In the genomic region with DNA sequence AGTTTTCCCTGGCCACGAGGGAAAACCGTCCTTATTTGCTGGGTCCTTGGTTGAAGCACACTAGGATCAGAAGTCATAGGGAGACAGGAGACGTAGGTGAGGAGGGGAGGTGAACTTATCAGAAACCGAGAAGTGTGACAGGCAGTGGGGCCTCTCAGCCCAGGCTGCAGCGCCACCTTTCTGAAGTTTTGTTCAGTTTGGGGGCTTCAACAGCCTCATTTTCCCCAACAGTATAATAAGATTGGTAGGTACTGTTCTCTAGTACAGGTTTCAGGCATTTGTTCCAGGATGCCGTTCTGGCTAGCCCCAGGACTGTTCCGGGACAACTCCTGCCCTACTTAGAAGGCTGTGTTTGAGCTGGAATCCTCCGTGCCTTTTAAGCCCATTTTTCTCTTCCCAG, we compare ENCODE assay signal across 7 mouse cellular contexts. TPM values are rescaled to one million over a fixed set of nuclear protein-coding genes. Genes with fewer than 3 reads are reported as not detected.
A peak's percentile ranks its signal among the peaks of the same experiment; 100 is the strongest.
DNase-seq lines count a peak whose midpoint lies in the region; ATAC-seq lines count a peak whose summit lies in the region.

No protein-coding gene starts in this region.

- H3K9ac ChIP-seq in heart, embryonic 14.5 days (ENCODE audit: low read length): peak overlapping the region; percentile 84
- no peak overlapping the region for H3K9ac ChIP-seq in limb, embryonic 11.5 days (ENCODE audit: low read length)
- peak overlapping the region; percentile 80 for H3K9ac ChIP-seq in midbrain, embryonic 11.5 days (ENCODE audit: low read length)

- no peaks in the 10 kb centered on the region for H3K9me3 ChIP-seq in heart, embryonic 14.5 days (ENCODE audit: control insufficient read depth, low read length)
- H3K9me3 ChIP-seq in limb, embryonic 11.5 days (ENCODE audit: control insufficient read depth, low read length): no peaks in the 10 kb centered on the region
- no peaks in the 10 kb centered on the region for H3K9me3 ChIP-seq in midbrain, embryonic 11.5 days (ENCODE audit: control insufficient read depth, low read length)

- H3K4me3 ChIP-seq in heart, embryonic 14.5 days (ENCODE audit: control insufficient read depth in 1 of 2, insufficient read depth in 1 of 2, low read depth in 1 of 2, low read length in 2 of 2): peak overlapping the region; percentile 88 to 92
- peak overlapping the region; percentile 88 for H3K4me3 ChIP-seq in limb, embryonic 11.5 days (ENCODE audit: low read depth, low read length)
- H3K4me3 ChIP-seq in midbrain, embryonic 11.5 days (ENCODE audit: low read depth, low read length): peak overlapping the region; percentile 83

- H3K27ac ChIP-seq in heart, embryonic 14.5 days (replicated peaks in 1 of 2; ENCODE audit: control insufficient read depth in 1 of 2, insufficient read depth in 1 of 2, low read depth in 2 of 2, low read length in 2 of 2): peak overlapping the region; percentile 9 to 92; a peak in 3 of 4 replicates
- H3K27ac ChIP-seq in limb, embryonic 11.5 days (replicated peaks; ENCODE audit: low read depth, low read length): peak overlapping the region; percentile 85
- H3K27ac ChIP-seq in midbrain, embryonic 11.5 days (ENCODE audit: low read depth, low read length): peak overlapping the region; percentile 64; the same call in 1 of the 2 replicates

- peaks cover 11 to 20% of the 10 kb centered on the region in 2 experiments for H3K4me1 ChIP-seq in heart, embryonic 14.5 days (ENCODE audit: control insufficient read depth in 2 of 2, insufficient read depth in 2 of 2, low read length in 2 of 2)
- H3K4me1 ChIP-seq in limb, embryonic 11.5 days (ENCODE audit: control insufficient read depth, insufficient read depth, low read length): peaks cover 5% of the 10 kb centered on the region; the same call in 1 of the 2 replicates
- H3K4me1 ChIP-seq in midbrain, embryonic 11.5 days (ENCODE audit: control insufficient read depth, insufficient read depth, low read length): peaks cover 10% of the 10 kb centered on the region

- peak overlapping the region; percentile 93 for H3K4me2 ChIP-seq in heart, embryonic 14.5 days (ENCODE audit: low read length)
- peak overlapping the region; percentile 83 for H3K4me2 ChIP-seq in limb, embryonic 11.5 days (ENCODE audit: low read depth, severe bottlenecking)
- H3K4me2 ChIP-seq in midbrain, embryonic 11.5 days: peak overlapping the region; percentile 74

- ATAC-seq in heart, embryonic 14.5 days (ENCODE audit: insufficient number of reproducible peaks, insufficient read depth, low FRiP score, low read depth): no peak
- no peak for ATAC-seq in limb, embryonic 11.5 days (ENCODE audit: insufficient number of reproducible peaks, low FRiP score, low TSS enrichment, low read depth)
- ATAC-seq in midbrain, embryonic 11.5 days (ENCODE audit: low FRiP score): no peak

- 2% methylated on average over 8 of the region's 8 CpGs for WGBS in heart, embryonic 14.5 days
- 2% methylated on average over 8 of the region's 8 CpGs for WGBS in limb, embryonic 11.5 days
- 3% methylated on average over 8 of the region's 8 CpGs for WGBS in midbrain, embryonic 11.5 days

- DNase-seq in right cerebral cortex, postnatal 4 days: peak; percentile 53
- no peak for DNase-seq in right cerebral cortex, postnatal 36 days (ENCODE audit: low spot score in 2 of 2)
- peak; percentile 58 for DNase-seq in c-Kit-positive CD71-positive TER-119-negative erythroid progenitor cells, embryonic 14.5 days (ENCODE audit: low read depth)
- DNase-seq in limb, embryonic 11.5 days (ENCODE audit: low spot score): peak; percentile 57
- DNase-seq in midbrain, embryonic 11.5 days (ENCODE audit: low spot score, missing footprints): peak; percentile 89
- peak; percentile 71 for DNase-seq in thymus, postnatal 25 days

- no peaks in the 10 kb centered on the region for H3K27me3 ChIP-seq in heart, embryonic 14.5 days (ENCODE audit: control insufficient read depth, insufficient read depth, low read length)
- H3K27me3 ChIP-seq in limb, embryonic 11.5 days (ENCODE audit: control insufficient read depth, insufficient read depth, low read length): no peaks in the 10 kb centered on the region
- H3K27me3 ChIP-seq in midbrain, embryonic 11.5 days (ENCODE audit: control insufficient read depth, insufficient read depth, low read length): no peaks in the 10 kb centered on the region

- peaks cover 16% of the 10 kb centered on the region for H3K36me3 ChIP-seq in heart, embryonic 14.5 days (ENCODE audit: control insufficient read depth, insufficient read depth, low read length)
- peaks cover 2% of the 10 kb centered on the region; the same call in 1 of the 2 replicates for H3K36me3 ChIP-seq in limb, embryonic 11.5 days (ENCODE audit: control insufficient read depth, insufficient read depth, low read length)
- H3K36me3 ChIP-seq in midbrain, embryonic 11.5 days (ENCODE audit: control insufficient read depth, insufficient read depth, low read length): no peaks in the 10 kb centered on the region

RNA-seq across cellular contexts. Expression of gene Ptges2, which starts 0.7 kb away (rescaled TPM):
- 43.7 and 48.2 TPM in 2 replicates for polyA plus RNA-seq in heart, embryonic 14.5 days (2014; fragmentation: Nextera tagmentation; extraction: Ambion mirVana)
- polyA plus RNA-seq in limb, embryonic 11.5 days (2014; fragmentation: Nextera tagmentation; extraction: Ambion mirVana): 29.0 and 32.3 TPM in 2 replicates
- polyA plus RNA-seq in midbrain, embryonic 11.5 days (2014; fragmentation: Nextera tagmentation; extraction: Ambion mirVana): 24.7 and 25.4 TPM in 2 replicates

RNA-seq across cellular contexts. Expression of gene Lcn2, which starts 6.9 kb away (rescaled TPM):
- 0.35 and 1.8 TPM in 2 replicates for polyA plus RNA-seq in heart, embryonic 14.5 days (2014; fragmentation: Nextera tagmentation; extraction: Ambion mirVana)
- polyA plus RNA-seq in limb, embryonic 11.5 days (2014; fragmentation: Nextera tagmentation; extraction: Ambion mirVana): 0.35 TPM in 1 of 2 replicates, not detected in the other
- polyA plus RNA-seq in midbrain, embryonic 11.5 days (2014; fragmentation: Nextera tagmentation; extraction: Ambion mirVana): 0.30 TPM in 1 of 2 replicates, not detected in the other

RNA-seq across cellular contexts. Expression of gene 1110008P14Rik, which starts 13.2 kb away (rescaled TPM):
- polyA plus RNA-seq in heart, embryonic 14.5 days (2014; fragmentation: Nextera tagmentation; extraction: Ambion mirVana): 56.6 and 64.5 TPM in 2 replicates
- 39.4 and 44.4 TPM in 2 replicates for polyA plus RNA-seq in limb, embryonic 11.5 days (2014; fragmentation: Nextera tagmentation; extraction: Ambion mirVana)
- 46.4 and 49.4 TPM in 2 replicates for polyA plus RNA-seq in midbrain, embryonic 11.5 days (2014; fragmentation: Nextera tagmentation; extraction: Ambion mirVana)

RNA-seq across cellular contexts. Expression of gene Dnm1, which starts 41.8 kb away (rescaled TPM):
- polyA plus RNA-seq in heart, embryonic 14.5 days (2014; fragmentation: Nextera tagmentation; extraction: Ambion mirVana): 4.7 and 5.6 TPM in 2 replicates
- polyA plus RNA-seq in limb, embryonic 11.5 days (2014; fragmentation: Nextera tagmentation; extraction: Ambion mirVana): 36.1 and 39.9 TPM in 2 replicates
- polyA plus RNA-seq in midbrain, embryonic 11.5 days (2014; fragmentation: Nextera tagmentation; extraction: Ambion mirVana): 12.9 and 13.8 TPM in 2 replicates

RNA-seq across cellular contexts. Expression of gene Ciz1, which starts 42.8 kb away (rescaled TPM):
- polyA plus RNA-seq in heart, embryonic 14.5 days (2014; fragmentation: Nextera tagmentation; extraction: Ambion mirVana): 28.8 and 31.1 TPM in 2 replicates
- 52.2 and 67.8 TPM in 2 replicates for polyA plus RNA-seq in limb, embryonic 11.5 days (2014; fragmentation: Nextera tagmentation; extraction: Ambion mirVana)
- polyA plus RNA-seq in midbrain, embryonic 11.5 days (2014; fragmentation: Nextera tagmentation; extraction: Ambion mirVana): 43.1 and 46.9 TPM in 2 replicates

Comparison
In these comparisons a context has a peak if more than half of its experiments do, and no peak if none do; other contexts are left out.
1. DNase-seq: peak in right cerebral cortex, postnatal 4 days (single experiment), c-Kit-positive CD71-positive TER-119-negative erythroid progenitor cells, embryonic 14.5 days (single experiment), limb, embryonic 11.5 days (single experiment), midbrain, embryonic 11.5 days (single experiment) and thymus, postnatal 25 days (single experiment); none in right cerebral cortex, postnatal 36 days (0 of 2).
2. Peak in every context shown above with its lines, with median percentiles within 50 percentile points of each other: H3K27ac ChIP-seq, H3K4me2 ChIP-seq and H3K4me3 ChIP-seq.